Mouse (Mus musculus) G1E (cell line): ENCODE results near the gene Gm20481.

Experiments used
- CTCF ChIP-seq: IDR thresholded peaks from 2 replicates; pipeline ENCODE4 v1.5.1; 2012; ENCODE audit warnings: low read depth, low read length, inconsistent platforms, mixed read lengths
- GATA1 ChIP-seq: IDR thresholded peaks from 2 replicates; pipeline ENCODE4 v1.6.1; 2012; ENCODE audit warnings: borderline replicate concordance, low read length, inconsistent platforms, mixed read lengths
- POLR2AphosphoS5 ChIP-seq: IDR thresholded peaks from 2 replicates; pipeline ENCODE4 v1.6.1; 2012; ENCODE audit warnings: low read depth, low read length, inconsistent platforms; ENCODE audit not compliant: insufficient replicate concordance
- TAL1 ChIP-seq: conservative IDR thresholded peaks from 2 replicates; pipeline ENCODE4 v1.6.1; 2012; ENCODE audit warnings: low read depth, low read length, inconsistent platforms, mixed read lengths

- TF ChIP-seq CTCF (no peak), TAL1 (no peak), GATA1 (no peak), POLR2AphosphoS5 (no peak)
Observed at GRCm38 (mm10) chr17:34979631-34980030, 9.9 kb downstream of the Gm20481 start.
